In genomic region chr16:94179341-94180121, GRCm38 (mm10) we compare ENCODE assay signal across 11 mouse cellular contexts.
DNase-seq lines count a peak whose midpoint lies in the region; ATAC-seq lines count a peak whose summit lies in the region.
"Had no signal": no experiment of that assay in that cellular context is flagged by ENCODE, and none has a peak within 500 bp of the region (broad histone marks: within the 10 kb centered on the region; RNA-seq: fewer than 3 reads in every experiment).

No protein-coding gene starts in this region.

- no peaks in the 10 kb centered on the region for H3K36me3 ChIP-seq in embryonic facial prominence, embryonic 15.5 days
- H3K36me3 ChIP-seq in hindbrain, embryonic 16.5 days (ENCODE audit: control insufficient read depth, insufficient read depth, low read length): no peaks in the 10 kb centered on the region
- H3K36me3 ChIP-seq: heart, embryonic 15.5 days had no signal

- no peak overlapping the region for H3K27ac ChIP-seq in embryonic facial prominence, embryonic 15.5 days (replicated peaks)
- H3K27ac ChIP-seq in hindbrain, embryonic 16.5 days (ENCODE audit: low read depth, low read length): no peak overlapping the region
- H3K27ac ChIP-seq: heart, embryonic 15.5 days had no signal

- peak overlapping the region; percentile 4; the same call in 1 of the 2 replicates for H3K4me2 ChIP-seq in embryonic facial prominence, embryonic 15.5 days (replicated peaks)
- peak overlapping the region; percentile 15 for H3K4me2 ChIP-seq in hindbrain, embryonic 16.5 days (ENCODE audit: low read length)
- H3K4me2 ChIP-seq: heart, embryonic 15.5 days had no signal

- no peak overlapping the region for H3K4me3 ChIP-seq in embryonic facial prominence, embryonic 15.5 days (replicated peaks)
- no peak overlapping the region for H3K4me3 ChIP-seq in hindbrain, embryonic 16.5 days (ENCODE audit: low read length)
- H3K4me3 ChIP-seq: heart, embryonic 15.5 days had no signal

- peaks cover 26% of the 10 kb centered on the region for H3K27me3 ChIP-seq in embryonic facial prominence, embryonic 15.5 days
- peaks cover 9% of the 10 kb centered on the region for H3K27me3 ChIP-seq in hindbrain, embryonic 16.5 days (replicated peaks; ENCODE audit: control insufficient read depth, insufficient read depth, low read length)

- H3K9ac ChIP-seq in embryonic facial prominence, embryonic 15.5 days: no peak overlapping the region
- H3K9ac ChIP-seq in hindbrain, embryonic 16.5 days (ENCODE audit: low read depth, low read length): no peak overlapping the region
- H3K9ac ChIP-seq: heart, embryonic 15.5 days had no signal

- H3K9me3 ChIP-seq in embryonic facial prominence, embryonic 15.5 days (replicated peaks): no peaks in the 10 kb centered on the region
- no peaks in the 10 kb centered on the region for H3K9me3 ChIP-seq in hindbrain, embryonic 16.5 days (ENCODE audit: control insufficient read depth, low read length)
- H3K9me3 ChIP-seq: heart, embryonic 15.5 days had no signal

- WGBS in embryonic facial prominence, embryonic 15.5 days: 14% methylated on average over 25 of the region's 25 CpGs
- WGBS in hindbrain, embryonic 16.5 days: 11% methylated on average over 25 of the region's 25 CpGs

- peak; percentile 79 for DNase-seq in embryo, embryonic 10.5 days (ENCODE audit: low spot score)
- peak; percentile 32 for DNase-seq in neural tube, embryonic 10.5 days (ENCODE audit: extremely low spot score, low spot score)
- DNase-seq in cerebellum, adult 11 months: no peak
- DNase-seq in natural killer cell, adult 2 months (ENCODE audit: low spot score in 2 of 2): no peak
- no peak for DNase-seq in layer of hippocampus, adult 9-11 months
- DNase-seq in cerebellum, adult 9-11 months: no peak
- DNase-seq: cerebellum, adult 2 months; kidney, adult 9 months had no signal

- H3K4me1 ChIP-seq in embryonic facial prominence, embryonic 15.5 days: peaks cover 25% of the 10 kb centered on the region
- H3K4me1 ChIP-seq in hindbrain, embryonic 16.5 days (ENCODE audit: control insufficient read depth, insufficient read depth, low read depth, low read length): peaks cover 14% of the 10 kb centered on the region
- H3K4me1 ChIP-seq: heart, embryonic 15.5 days had no signal

- no peak for ATAC-seq in embryonic facial prominence, embryonic 15.5 days (ENCODE audit: insufficient number of reproducible peaks, low FRiP score, low TSS enrichment, low read depth)
- 0 out of 2 replicates have a peak, but pooled peaks have one; percentile 35 for ATAC-seq in hindbrain, embryonic 16.5 days

Comparison
In these comparisons a context has a peak if more than half of its experiments do, and no peak if none do; other contexts are left out.
1. DNase-seq: peak in embryo, embryonic 10.5 days (single experiment) and neural tube, embryonic 10.5 days (single experiment); none in cerebellum, adult 11 months (single experiment), natural killer cell, adult 2 months (0 of 2), layer of hippocampus, adult 9-11 months (single experiment) and cerebellum, adult 9-11 months (single experiment).